Mouse (Mus musculus) cerebellum, adult 2 months (tissue): ENCODE results near the gene Slfn14.

Source experiments
- CTCF ChIP-seq: fragments of 200-500 bp; IDR thresholded peaks from 2 replicates; pipeline ENCODE4 v1.5.1; 2011; ENCODE audit warnings: low read depth, mild to moderate bottlenecking, control low read depth, low read length, moderate library complexity, borderline replicate concordance; ENCODE audit not compliant: insufficient read depth
- POLR2A ChIP-seq: fragments of 200-500 bp; IDR thresholded peaks from 2 replicates; pipeline ENCODE4 v1.6.1; 2011; ENCODE audit warnings: low read length, control low read depth, borderline replicate concordance; ENCODE audit not compliant: insufficient read depth

DNA sequence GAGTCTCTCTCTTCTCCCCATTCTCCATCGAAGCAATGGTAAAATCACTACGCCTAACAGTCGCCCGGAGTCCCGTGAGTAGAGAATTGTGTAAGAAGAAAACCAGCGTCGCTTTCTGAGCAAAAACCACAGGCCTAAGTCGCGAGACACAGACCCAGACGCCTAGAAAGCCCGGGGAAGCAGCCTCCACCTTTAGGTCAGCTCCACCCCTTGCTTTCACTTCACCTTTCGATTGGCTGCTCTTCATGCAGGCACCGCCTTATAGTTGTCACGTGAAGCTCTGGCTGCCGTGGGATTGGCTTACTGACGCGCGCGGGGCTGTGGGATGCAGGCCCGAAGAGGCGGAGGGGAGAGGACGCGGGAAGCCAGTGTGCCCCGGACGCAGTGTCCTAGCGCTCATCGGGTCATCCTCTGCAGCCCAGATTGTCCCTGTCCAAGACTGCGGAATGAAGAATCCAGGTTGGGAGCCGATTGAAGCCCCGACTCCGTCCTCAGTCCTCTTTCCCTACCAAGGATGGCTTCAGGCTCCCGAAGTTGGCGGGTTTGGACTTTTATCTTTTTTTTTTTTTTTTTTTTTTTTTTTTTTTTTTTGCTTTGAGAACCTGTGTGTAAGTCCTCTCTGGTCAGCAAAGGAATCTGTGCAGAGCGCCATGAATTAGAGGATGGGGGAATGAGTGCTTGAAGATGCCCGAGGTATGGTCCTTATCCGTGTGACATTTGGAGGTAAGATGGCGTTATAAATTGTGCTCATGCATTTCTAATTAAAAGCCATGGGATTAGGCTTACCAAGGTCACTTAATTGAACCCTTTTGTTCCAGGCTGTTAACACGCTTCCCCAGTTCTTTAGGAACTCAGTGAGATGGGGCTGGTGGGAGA lies 5.1 kb upstream of the Slfn14 start:
- TF ChIP-seq CTCF (no peak), POLR2A (peak; percentile 85)
